Mouse (Mus musculus) ES-CJ7 (cell line): ENCODE measurements around the gene Olfr1302.

Source experiments
- DNase-seq: peaks from one replicate; pipeline ENCODE4 v3.0.0; 2011; ENCODE audit warnings: low read depth, low spot score

The Olfr1302 gene

GRCm38 (mm10) chr2:111777129-111777528, at the start of gene Olfr1302:
Gene Olfr1302, plus strand, starts transcription at chr2:111777429.
- DNase-seq = no peak

GRCm38 (mm10) chr2:111750706-111751105, 26.5 kb upstream of the Olfr1302 start, which contains the start of gene Olfr1301:
Gene Olfr1301, plus strand, starts transcription at chr2:111751006.
- no peak for DNase-seq

GRCm38 (mm10) chr2:111812936-111813335, 35.7 kb downstream of the Olfr1302 start:
- no peak for DNase-seq

- DNase-seq = no peak
These were observed 43.0 kb downstream of the Olfr1302 start, which contains the start of gene Olfr1303 for GRCm38 (mm10) chr2:111820240-111820639. Gene Olfr1303, minus strand, starts transcription at chr2:111820340.
